Mouse (Mus musculus) bone marrow macrophage, adult 2 months (primary cell): ENCODE data around the gene CT030661.1. TPM values are rescaled to one million over a fixed set of nuclear protein-coding genes. Genes with fewer than 3 reads are reported as not detected.
"Not testable (repeated sequence)": the region's sequence is repeated elsewhere in the genome, so short reads cannot be mapped to it uniquely, and the experiment has no call there.

Source experiments
- H3K27ac ChIP-seq: 2 replicates; pipeline ENCODE4 v1.5.1; 2012; ENCODE audit warnings: low read depth, low read length; ENCODE audit not compliant: insufficient read depth
- H3K4me1 ChIP-seq: 2 replicates; pipeline ENCODE4 v1.6.1; 2012; ENCODE audit warnings: low read length; ENCODE audit not compliant: control insufficient read depth, insufficient read depth
- H3K4me3 ChIP-seq: 2 replicates; pipeline ENCODE4 v1.5.1; 2012; ENCODE audit warnings: mild to moderate bottlenecking, low read length, moderate library complexity; ENCODE audit not compliant: insufficient read depth
- CTCF ChIP-seq: IDR thresholded peaks from 2 replicates; pipeline ENCODE4 v1.5.1; 2012; ENCODE audit warnings: low read depth, mild to moderate bottlenecking, low read length, moderate library complexity
- POLR2A ChIP-seq: IDR thresholded peaks from 2 replicates; pipeline ENCODE4 v1.6.1; 2012; ENCODE audit warnings: mild to moderate bottlenecking, low read depth, low read length, borderline replicate concordance
- polyA plus RNA-seq: library from polyadenylated mRNA; stranded (reverse); fragments of >200 nt; gene quantifications from 2 replicates; pipeline ENCODE4 v1.2.4, GENCODE M21; 2012; ENCODE audit not compliant: missing spikeins, insufficient read depth, insufficient read length

CT030661.1 gene
- polyA plus RNA-seq: 18.2 and 20.0 TPM in 2 replicates

- H3K4me1 ChIP-seq: not testable (repeated sequence)
- peak within 1 kb of the TSS; percentile 73 for H3K4me3 ChIP-seq
- peak within 1 kb of the TSS; percentile 78 for H3K27ac ChIP-seq
Observed at GRCm38 (mm10) chr17:22314730-22315226, at the start of gene CT030661.1. TSS of gene CT030661.1 (minus strand) at chr17:22314837.

GRCm38 (mm10) chr17:22363895-22364294 is 49.3 kb upstream of the CT030661.1 start:
- H3K27ac ChIP-seq: no peak overlapping the region
- no peak overlapping the region for H3K4me3 ChIP-seq
- no peak for TF ChIP-seq POLR2A
- no peak for TF ChIP-seq CTCF
- peaks cover 6% of the 10 kb centered on the region; the same call in 1 of the 2 replicates for H3K4me1 ChIP-seq

- Histone ChIP-seq H3K4me3 (peak within 1 kb of the TSS; percentile 66), H3K27ac (peak within 1 kb of the TSS; percentile 84)
- not testable (repeated sequence) for H3K4me1 ChIP-seq
Observed at GRCm38 (mm10) chr17:22361101-22361781, 46.6 kb upstream of the CT030661.1 start, which contains the start of the genes Zfp944 and Zfp758. TSS of gene Zfp944 (minus strand) at chr17:22361400. TSS of gene Zfp758 (plus strand) at chr17:22361453.

- Histone ChIP-seq H3K27ac (no peak overlapping the region; the same call in 1 of the 2 replicates), H3K4me1 (peaks cover 6% of the 10 kb centered on the region; the same call in 1 of the 2 replicates), H3K4me3 (peak overlapping the region; percentile 59)
- no peak for TF ChIP-seq CTCF
- no peak for TF ChIP-seq POLR2A
Observed at GRCm38 (mm10) chr17:22360572-22360971, 45.9 kb upstream of the CT030661.1 start.

- no peak overlapping the region for H3K4me3 ChIP-seq
- no peaks in the 10 kb centered on the region for H3K4me1 ChIP-seq
- TF ChIP-seq POLR2A: no peak
- no peak for TF ChIP-seq CTCF
- H3K27ac ChIP-seq: no peak overlapping the region
Observed at GRCm38 (mm10) chr17:22352794-22353193, 38.2 kb upstream of the CT030661.1 start.

GRCm38 (mm10) chr17:22315247-22315646 is 610 bp upstream of the CT030661.1 start:
- not testable (repeated sequence) for H3K27ac ChIP-seq, H3K4me1 ChIP-seq
- peak overlapping the region; percentile 73 for H3K4me3 ChIP-seq

- not testable (repeated sequence) for H3K4me1 ChIP-seq
- Histone ChIP-seq H3K27ac (peak overlapping the region; percentile 78), H3K4me3 (peak overlapping the region; percentile 73)
Observed at GRCm38 (mm10) chr17:22314219-22314618, 418 bp downstream of the CT030661.1 start.

Other genes starting within 250 kb of the CT030661.1 start
- 1.9 and 2.7 TPM in 2 replicates for gene Zfp947, start 148.6 kb downstream of the CT030661.1 start, polyA plus RNA-seq
- 6.5 and 6.6 TPM in 2 replicates for gene Zfp994, start 89.2 kb downstream of the CT030661.1 start, polyA plus RNA-seq
- 13.3 and 14.5 TPM in 2 replicates for gene Zfp944, start 46.6 kb upstream of the CT030661.1 start, polyA plus RNA-seq
- gene Zfp758, start 46.6 kb upstream of the CT030661.1 start, polyA plus RNA-seq: 10.0 and 11.1 TPM in 2 replicates
- 12.8 and 15.9 TPM in 2 replicates for gene Zfp946, start 109.4 kb upstream of the CT030661.1 start, polyA plus RNA-seq